Mouse (Mus musculus): ENCODE data around the gene Slf2. TPM values are rescaled to one million over a fixed set of nuclear protein-coding genes. Genes with fewer than 3 reads are reported as not detected.
A peak's percentile ranks its signal among the peaks of the same experiment; 100 is the strongest.

The Slf2 gene
- total RNA-seq, 2 experiments from 2014 or later, result 44.7 to 46.6 TPM

DNA sequence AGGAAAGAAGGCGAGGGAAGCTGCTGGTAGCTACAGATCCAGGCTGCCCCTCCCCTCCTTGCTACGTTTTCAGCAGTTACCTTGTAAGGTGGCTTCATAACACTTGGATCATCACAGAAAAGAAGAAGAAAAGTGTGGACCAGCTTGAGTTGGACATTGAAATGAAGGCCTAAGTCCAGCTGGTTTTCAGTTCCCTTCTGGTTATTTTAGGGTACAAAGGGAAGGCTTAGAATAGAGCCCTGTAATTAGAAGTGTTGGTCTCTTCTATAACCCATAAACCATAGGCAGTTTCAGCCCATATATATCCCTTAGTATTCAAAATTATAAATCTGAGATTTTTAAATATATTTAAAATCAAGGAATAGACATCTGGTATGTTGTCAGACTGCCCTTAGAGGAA lies 49.8 kb downstream of the Slf2 start:
- intact Hi-C loops (cut with DNase I), result no loop called here
- no peak for DNase-seq

DNA sequence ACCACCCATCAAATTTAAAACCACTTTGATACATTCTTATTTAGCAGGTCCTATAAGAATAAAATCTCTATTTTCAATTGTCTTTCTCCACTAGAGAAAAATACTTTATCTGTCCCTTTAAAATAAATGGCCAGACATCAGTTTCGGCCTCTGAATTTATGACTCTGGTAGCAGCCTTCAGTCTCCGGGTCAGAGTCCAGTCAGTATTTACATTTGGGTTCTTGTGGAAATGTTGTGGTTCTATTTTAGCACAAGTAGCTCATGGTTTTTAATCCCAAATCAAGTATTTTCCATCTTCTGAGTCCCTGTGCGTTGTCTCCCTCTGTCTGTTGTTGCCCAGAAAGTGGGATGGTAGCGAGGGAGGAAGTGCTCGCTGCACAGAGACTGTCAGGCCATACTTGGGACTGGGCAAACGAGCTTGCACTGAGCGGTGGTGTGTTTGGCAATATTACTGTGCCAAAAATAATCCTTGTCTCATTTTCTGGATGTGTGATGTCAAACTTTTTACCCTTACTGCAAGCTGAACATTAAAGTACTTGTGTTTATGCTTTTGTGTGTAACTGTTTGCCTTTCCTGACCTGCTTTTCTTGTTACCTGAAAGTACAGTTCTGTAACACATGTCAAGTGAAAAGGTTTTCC lies 51.6 kb downstream of the Slf2 start:
- intact Hi-C loops (cut with DNase I), result no loop called here

DNA sequence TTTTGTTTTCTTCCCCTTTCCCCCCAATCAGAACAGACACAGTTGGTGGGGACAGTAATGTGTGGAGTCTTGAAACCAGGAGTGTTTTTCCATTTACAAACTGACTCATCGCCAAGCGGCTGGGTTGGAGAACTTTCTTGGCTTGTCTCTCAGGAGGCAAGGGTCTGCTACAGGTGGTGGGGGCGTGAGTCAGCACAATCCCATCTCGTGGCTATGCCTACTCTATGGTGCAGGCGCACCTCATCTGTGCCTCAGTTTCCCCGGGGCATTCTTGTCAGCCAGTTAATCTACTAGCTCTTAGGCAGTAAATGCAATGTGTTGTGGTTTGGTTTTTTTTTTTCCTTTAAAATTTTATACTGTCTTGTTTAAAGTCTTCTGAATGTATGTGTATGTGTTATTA lies 52.4 kb downstream of the Slf2 start:
- intact Hi-C loops (cut with DNase I), result no loop called here
- no peak for DNase-seq

More for the DNA sequence above, 51.6 kb downstream of the Slf2 start:
- no peak for DNase-seq

DNA sequence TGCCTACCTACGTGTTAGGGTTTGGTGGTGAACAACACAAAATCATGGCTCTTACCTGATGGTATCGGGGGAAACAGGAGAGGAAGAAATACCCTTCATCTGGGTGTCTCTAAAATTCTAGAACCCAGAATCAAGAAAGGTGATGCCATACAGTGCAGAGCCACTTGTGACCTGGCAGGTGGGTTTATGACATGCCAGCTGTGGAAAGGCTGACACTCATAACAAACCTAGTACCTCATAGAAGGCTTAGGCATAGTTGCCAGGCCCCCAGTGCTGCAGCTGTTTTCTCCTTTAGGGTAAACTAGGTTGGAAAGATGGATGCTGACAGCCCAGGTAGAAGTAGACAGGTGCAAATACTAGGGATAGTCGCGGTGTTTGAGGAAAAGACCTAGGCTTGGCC lies 53.5 kb downstream of the Slf2 start:
- intact Hi-C loops (cut with DNase I), result no loop called here

DNA sequence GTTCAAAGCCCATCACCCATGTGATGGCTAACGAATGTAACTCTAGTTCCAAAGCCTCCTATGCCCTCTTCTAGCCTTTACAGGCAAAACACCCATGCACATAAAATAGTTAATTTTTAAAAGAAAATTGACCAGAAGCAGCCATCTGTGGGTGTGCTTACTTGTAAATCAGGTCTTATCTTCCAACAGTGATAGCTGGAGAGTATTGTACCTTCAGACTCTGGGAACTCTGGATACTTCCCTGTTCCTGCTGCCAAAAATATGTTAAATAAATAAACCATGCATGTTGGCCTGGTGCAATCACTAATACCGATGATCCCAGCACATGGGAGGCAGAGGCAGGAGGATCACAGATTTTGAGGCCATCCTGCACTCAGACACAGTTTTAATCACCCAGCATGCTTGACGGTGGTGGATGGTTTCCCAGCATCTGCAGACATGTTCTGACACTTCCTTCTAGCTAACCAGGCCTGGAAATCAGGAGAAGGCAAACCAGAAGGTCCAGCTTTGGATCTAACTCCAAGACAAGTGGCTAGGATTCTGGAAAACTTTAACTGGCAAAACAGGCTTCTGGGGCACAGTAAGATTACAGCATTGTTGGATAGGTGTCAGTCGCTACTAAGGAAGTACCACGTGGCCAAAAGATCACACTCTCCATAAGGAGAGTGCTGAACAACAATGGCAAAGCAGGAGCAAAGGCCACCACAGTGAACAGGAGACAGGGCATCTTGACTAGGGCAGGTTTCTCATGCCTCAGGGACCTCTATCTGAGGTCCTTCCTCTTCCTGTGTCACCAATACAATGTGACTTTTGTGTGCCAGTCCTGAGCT lies 54.4 kb downstream of the Slf2 start:
- intact Hi-C loops (cut with DNase I), result no loop called here

More for the DNA sequence above, 53.5 kb downstream of the Slf2 start:
- no peak for DNase-seq

DNA sequence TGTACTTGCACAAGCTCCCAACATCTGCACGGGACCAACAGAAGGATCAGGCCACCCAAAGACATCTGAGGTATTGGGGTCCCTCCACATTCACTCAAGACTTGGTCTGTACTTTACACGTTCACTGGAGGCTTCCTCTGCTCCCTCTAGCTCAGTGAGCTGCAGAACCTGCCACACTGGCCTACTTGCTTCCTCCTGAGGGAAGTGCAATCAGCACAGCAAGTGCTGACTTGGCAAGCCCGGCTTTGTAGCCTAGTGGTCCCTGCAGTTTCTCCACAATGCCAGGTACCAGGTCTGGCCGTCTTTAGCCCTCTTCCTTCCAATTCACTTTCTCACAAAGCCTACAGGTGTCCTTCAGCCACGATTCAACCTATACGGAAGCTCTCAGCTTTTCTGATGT lies 56.1 kb downstream of the Slf2 start:
- DNase-seq, result no peak
- intact Hi-C loops (cut with DNase I), result no loop called here

More for the DNA sequence above, 54.4 kb downstream of the Slf2 start:
- DNase-seq, result no peak

DNA sequence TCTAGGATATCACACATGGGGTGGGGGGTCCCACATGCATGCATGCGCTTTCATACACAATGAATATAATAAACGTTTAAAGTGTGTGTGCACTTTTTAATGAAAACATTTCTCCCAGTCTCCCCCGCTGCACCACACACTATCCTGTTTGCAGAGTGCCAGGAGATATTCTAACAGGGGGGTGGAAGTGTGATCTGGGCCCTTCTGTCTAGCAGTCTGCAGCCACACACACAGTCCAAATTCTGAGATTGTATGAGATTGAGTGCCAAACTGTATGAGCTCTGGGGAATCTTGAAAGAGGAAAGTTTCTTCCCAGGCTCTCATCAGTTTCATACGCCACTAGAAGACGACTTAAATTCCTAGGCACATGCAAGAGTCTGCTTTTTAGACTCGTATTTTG lies 56.9 kb downstream of the Slf2 start:
- intact Hi-C loops (cut with DNase I), result loop anchor here (2.0 kb wide), 1 partner anchor 31 kb away; no protein-coding TSS in a partner anchor

DNA sequence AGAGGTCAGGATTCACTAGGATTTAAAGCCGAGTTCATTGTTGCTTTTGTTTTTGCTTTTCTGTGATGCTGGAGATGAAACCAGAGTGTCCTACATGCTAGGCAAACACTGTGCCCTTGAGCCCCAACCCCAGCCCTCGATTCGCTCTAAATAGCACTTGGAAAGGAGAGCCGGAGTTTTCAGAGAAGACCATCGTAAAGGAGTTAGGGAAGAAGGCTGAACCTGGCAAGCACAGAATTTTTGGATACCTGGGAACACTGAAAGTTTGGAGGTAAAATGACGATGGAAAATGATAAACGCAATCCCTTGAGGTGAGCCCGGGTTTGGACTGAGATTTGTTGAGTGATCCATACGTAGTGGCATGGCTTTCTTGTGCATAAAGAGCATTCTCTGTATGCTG lies 57.4 kb downstream of the Slf2 start:
- intact Hi-C loops (cut with DNase I), result loop anchor here (2.0 kb wide), 1 partner anchor 30 kb away; no protein-coding TSS in a partner anchor

More for the DNA sequence above, 56.9 kb downstream of the Slf2 start:
- no peak for DNase-seq

DNA sequence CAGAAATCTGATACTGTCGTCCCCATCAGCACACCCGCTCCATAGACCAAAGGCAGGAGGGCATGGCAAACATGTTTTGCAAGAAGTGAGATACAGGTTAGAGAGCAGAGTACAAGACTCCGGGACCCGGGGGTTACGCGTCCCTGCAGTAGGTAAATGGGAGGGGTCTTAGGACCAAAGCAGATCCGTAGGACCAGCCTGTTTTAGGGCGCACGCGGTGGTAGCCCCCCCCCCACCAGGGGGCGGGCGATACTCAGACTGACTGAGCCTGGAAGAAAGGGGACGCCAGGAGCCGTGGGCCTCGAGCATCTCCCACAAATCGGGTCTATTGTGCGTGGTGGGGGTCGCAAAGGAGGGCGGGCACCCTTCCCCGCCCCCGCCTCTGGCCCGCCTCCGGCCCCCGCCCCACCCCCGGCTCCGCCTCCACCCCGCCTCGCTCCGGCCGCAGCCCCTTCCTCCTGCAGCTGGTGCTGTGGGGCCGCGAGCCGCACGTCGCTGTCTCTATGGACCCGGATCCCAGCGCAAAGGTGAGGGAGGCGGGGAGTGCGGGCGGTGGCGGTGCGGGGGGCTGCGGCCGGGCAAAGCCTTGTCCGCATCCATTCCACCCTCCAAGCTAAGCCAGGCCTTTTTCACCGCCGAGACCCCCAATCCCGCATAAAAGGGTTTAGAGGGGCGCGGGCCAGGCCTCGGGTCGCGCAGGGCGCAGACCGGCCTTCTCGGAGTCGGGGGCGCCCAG lies 58.0 kb downstream of the Slf2 start, which contains the start of gene Sema4g:
Sema4g (plus strand) TSS at position 271 of the 736 bp plus-strand sequence.
- intact Hi-C loops (cut with DNase I), result loop anchor here (2.0 kb wide), 1 partner anchor 30 kb away; no protein-coding TSS in a partner anchor
- DNase-seq, result peak; percentile 66

More for the DNA sequence above, 57.4 kb downstream of the Slf2 start:
- no peak for DNase-seq

DNA sequence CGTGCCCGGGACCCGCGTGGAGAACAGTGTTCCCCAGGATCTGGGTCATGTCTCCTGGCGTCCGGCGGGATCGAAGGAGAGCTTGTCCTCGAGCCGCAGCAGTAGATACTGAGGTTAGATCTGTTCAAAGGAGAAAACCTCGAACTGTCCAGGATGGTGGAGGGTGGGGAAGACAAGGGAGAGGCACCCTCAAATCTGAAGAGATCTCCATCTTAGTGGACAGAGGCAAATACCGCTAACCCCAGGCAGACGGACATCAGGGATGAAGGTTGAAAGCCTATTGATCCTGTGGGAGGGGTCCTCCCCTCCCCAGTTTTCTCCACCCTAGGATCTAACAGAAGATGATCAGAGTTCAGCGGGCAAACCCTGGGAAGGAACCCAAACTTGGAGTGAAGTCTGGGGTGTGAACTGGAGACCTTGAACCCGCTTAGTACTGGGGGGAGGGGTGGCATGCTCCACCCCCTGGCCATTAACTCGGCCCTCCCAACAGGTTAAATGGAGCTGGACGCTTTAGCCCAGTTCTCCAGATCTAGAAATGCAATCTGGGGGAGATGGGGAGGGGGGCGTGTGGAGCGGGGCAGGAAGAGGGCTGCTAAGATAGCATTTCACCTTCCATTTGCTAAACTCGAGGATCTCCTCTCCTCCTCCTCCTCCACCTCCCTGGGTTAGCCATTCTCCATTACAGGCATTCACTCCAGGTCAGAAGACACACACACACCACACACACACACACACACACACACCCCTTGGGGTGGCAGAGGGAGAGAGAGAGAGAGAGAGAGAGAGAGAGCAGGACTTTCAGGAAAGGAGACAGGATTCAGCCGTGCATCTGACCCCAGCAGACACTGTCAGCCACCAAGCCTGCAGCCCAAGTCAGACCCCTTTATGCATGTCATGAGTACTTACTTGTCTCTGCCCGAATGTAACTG lies 58.9 kb downstream of the Slf2 start:
- intact Hi-C loops (cut with DNase I), result loop anchor here (2.0 kb wide), 1 partner anchor 29 kb away; no protein-coding TSS in a partner anchor
- DNase-seq, result no peak

DNA sequence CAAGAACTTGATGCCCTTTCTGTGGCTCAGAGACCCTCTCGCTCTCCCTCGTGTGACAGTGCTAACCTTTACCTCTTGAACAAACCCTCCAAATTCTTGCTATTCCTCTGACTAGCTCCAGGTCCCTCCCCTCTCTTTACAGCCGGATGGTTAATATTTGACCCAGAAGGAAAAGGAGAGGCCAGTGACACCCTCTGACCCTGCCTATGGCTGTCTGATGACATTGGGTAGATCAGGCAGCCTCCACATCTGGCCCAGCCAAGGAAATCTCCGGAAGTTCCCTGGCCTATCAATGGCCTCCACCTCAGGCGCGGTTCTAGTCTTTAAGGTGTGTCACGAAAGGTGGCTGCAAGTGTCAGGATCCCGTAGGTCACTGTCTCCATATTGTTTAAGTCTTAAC lies 60.1 kb downstream of the Slf2 start:
- intact Hi-C loops (cut with DNase I), result no loop called here
- DNase-seq, result no peak

DNA sequence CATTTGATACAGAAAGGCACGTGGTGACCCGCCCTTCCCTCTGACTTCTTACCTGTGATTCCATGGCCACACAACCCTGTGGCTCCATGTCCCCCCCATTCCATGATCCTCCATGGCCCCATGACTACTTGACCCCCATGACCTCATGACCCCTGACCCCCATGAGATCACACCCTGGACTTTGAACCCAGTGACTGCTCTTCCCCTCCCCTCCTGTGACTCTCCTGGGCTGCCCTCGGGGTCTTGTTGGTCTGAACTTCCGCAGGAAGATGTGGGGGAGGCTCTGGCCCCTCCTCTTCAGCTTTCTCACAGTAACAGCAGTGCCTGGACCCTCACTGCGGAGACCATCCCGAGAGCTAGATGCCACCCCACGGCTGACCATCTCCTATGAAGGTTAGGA lies 61.3 kb downstream of the Slf2 start:
- DNase-seq, result no peak
- intact Hi-C loops (cut with DNase I), result no loop called here

DNA sequence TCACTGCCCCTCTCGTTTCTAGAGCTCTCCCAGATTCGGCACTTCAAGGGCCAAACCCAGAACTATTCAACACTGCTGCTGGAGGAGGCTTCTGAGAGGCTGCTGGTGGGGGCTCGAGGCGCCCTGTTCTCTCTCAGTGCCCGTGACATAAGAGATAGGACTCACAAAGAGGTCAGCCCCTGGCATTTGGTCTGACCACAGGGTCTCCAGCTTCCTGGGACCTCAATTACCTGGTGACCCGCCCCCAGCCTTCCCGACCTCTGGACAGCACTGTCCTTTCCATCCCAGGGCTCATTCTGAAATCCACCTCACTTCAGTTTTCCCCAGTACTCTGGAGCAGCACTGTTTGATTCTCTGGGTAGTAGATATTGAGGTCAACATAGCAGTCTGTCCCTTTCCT lies 61.8 kb downstream of the Slf2 start:
- no peak for DNase-seq
- intact Hi-C loops (cut with DNase I), result no loop called here

DNA sequence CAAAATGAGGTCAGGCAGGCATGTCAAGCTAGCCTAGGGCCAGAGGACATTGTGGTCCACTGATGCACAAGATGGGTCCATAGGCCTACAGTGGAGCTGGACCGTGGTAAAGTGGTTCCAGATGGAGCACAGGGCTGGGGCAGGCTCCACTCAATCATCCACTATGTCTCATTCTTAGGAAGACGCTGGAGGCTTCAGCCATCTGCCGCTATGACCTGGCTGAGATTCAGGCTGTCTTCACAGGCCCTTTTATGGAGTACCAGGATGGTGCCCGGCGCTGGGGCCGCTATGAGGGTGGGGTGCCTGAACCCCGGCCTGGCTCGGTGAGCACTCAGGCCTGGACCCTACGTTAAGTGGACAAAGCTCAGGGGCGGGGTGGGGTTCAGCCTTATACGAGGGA lies 66.8 kb downstream of the Slf2 start:
- intact Hi-C loops (cut with DNase I), result no loop called here

DNA sequence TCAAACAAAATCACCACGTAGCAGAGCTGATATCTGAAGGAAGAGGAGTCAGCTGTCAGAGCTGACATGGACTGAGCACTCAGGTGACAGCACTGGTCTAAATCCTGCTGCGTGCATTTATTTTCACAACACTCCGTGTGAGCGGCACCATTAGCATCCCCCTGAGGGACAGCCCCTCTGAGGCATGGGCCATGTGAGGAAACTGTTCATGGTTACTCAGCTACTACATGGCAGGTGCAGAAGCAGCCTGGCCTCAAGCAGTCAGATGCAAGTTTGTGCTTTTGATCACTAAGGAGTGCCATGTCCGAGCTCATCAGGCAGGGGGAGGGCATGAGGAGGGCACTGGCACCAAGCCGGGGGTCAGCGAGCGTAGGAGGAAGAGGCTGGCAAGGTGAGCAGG lies 68.7 kb downstream of the Slf2 start:
- intact Hi-C loops (cut with DNase I), result no loop called here
- DNase-seq, result no peak

More for the DNA sequence above, 66.8 kb downstream of the Slf2 start:
- DNase-seq, result no peak

DNA sequence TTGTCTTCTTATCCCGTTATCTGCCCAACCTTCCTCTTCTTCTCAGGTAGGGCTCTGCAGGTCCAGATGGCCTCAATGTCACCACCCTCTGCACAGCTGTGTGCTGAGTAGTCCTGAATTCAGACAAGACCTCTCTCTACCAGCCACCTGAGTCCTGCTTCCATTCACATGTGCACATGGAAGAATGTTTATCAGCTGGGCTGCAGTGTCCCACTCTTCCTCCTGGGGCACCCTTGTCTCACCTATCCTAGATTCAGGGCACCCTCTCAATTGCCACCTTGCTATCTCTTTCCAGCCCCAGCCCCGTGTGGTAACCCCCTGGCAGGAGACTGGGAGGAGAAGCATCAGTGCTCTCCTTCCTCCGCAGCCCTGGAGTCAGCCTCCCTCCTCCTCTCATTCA lies 71.3 kb downstream of the Slf2 start:
- intact Hi-C loops (cut with DNase I), result no loop called here
- no peak for DNase-seq

DNA sequence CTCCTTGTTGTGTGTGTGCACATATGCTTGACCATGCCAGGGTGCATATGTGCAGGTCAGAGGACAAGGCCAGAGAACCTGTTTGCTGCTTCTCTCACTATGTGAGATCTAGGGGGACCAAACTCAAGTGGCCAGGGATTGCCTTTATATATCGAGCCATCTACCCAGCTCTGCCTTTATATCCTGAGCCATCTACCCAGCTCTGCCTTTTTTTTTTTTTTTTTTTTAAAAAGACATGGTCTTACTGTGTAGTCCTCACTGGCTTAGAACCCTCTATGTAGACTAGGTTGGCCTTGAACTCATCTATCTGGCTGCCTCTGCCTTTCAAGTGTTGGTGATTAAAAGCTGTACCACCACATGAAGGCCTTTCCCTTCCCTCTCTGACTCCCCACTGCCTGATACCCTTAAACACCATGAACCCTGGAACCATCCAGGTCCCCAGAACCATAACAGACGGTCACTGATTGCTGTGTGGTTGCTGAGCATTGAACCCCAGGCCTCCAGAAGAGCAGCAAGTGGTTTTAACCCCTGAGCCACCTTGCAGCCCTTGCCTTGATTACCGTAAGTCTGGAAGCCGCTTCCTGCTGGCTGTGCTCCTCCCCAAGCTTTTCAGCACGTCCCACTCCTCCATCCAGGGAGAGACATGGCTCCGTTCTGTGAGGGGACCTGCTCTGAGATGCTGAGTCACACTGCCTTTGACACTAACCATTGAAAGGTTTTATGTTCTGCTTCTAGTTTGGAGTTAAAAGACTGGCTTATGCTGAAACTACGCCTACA lies 73.0 kb downstream of the Slf2 start:
- DNase-seq, result no peak
- intact Hi-C loops (cut with DNase I), result no loop called here

DNA sequence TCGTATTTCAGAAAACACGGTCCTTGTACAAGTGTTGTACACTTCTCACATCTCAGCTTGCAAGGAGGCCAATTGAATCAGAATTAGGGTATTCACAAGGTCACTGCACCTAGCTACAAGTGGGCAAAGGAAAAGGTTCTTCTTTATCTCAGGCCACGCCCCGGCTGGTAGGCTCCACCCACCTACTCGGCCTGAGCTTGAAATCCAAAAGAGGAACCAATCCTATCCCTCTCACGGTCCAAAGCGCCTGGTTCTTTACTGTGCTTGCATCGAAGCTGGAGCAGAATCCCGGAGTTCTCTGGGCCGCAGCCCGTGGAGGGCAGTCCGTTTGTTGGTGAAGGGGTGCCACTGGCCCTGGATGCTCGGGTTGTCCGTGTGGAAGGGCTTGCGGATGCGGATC lies 74.5 kb downstream of the Slf2 start, which contains the start of gene Twnk:
Twnk (plus strand) TSS at position 220 of the 400 bp plus-strand sequence.
- intact Hi-C loops (cut with DNase I), result no loop called here
- DNase-seq, result no peak
